Mouse (Mus musculus): Measurements from ENCODE around the gene Fam129a. TPM values are rescaled to one million over a fixed set of nuclear protein-coding genes. Genes with fewer than 3 reads are reported as not detected.
A peak's percentile ranks its signal among the peaks of the same experiment; 100 is the strongest.

The Fam129a gene
- polyA plus RNA-seq, 1 experiment from 2014 or later, result 0.77 TPM

DNA sequence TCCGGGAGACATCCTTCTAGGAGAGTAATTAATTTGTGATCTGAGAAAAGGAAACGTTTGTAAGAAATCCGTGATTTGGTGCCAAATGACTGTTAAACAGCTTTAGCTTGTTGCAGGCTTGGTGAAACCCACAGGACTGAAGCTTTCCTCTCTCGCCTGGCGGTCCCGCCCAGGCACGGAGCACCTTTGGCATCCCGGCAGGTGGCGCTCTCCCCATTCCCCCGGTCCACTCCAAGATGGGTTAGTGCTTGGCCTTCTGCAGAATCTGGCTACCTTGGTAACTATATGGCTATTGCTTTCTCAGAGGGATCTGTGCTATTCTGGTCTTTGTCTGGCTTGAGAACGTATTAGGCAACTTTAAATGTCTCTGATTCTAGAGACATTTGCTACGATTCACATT, 6.6 kb upstream of the Fam129a start:
- no peak overlapping the region for H3K9ac ChIP-seq
- peaks cover 8% of the 10 kb centered on the region for H3K4me1 ChIP-seq
- WGBS, result 16% methylated on average over 12 of the region's 12 CpGs
- H3K4me2 ChIP-seq, result peak overlapping the region; percentile 15; the same call in 1 of the 2 replicates
- H3K27me3 ChIP-seq (replicated peaks), result no peaks in the 10 kb centered on the region
- no peaks in the 10 kb centered on the region for H3K9me3 ChIP-seq
- H3K27ac ChIP-seq, result no peak overlapping the region
- no peak overlapping the region for H3K4me3 ChIP-seq
- ATAC-seq (replicated peaks), result peak; percentile 81
- H3K36me3 ChIP-seq (replicated peaks), result no peaks in the 10 kb centered on the region

DNA sequence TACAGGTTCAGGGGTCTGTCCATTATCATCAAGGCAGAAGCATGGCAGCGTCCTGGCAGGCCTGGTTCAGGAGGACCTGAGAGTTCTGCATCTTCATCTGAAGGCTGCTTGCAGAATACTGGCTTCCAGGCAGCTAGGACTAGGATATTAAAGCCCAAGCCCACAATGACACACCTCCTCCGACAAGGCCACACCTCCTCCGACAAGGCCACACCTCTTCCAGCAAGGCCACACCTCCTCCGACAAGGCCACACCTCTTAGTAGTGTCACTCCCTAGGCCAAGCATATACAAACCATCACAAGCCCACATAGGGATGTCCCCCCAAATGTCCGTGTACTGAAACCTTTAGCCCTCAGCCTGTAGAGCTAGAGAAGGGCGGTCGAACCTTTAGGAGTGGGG, 2.3 kb upstream of the Fam129a start:
- Histone ChIP-seq H3K27me3 (replicated peaks) (peaks cover 14% of the 10 kb centered on the region), H3K4me2 (no peak overlapping the region), H3K9ac (no peak overlapping the region), H3K4me3 (no peak overlapping the region), H3K4me1 (peaks cover 15% of the 10 kb centered on the region), H3K36me3 (replicated peaks) (no peaks in the 10 kb centered on the region), H3K27ac (no peak overlapping the region), H3K9me3 (no peaks in the 10 kb centered on the region)
- no peak for ATAC-seq (replicated peaks)
- 76% methylated on average over 7 of the region's 7 CpGs for WGBS

DNA sequence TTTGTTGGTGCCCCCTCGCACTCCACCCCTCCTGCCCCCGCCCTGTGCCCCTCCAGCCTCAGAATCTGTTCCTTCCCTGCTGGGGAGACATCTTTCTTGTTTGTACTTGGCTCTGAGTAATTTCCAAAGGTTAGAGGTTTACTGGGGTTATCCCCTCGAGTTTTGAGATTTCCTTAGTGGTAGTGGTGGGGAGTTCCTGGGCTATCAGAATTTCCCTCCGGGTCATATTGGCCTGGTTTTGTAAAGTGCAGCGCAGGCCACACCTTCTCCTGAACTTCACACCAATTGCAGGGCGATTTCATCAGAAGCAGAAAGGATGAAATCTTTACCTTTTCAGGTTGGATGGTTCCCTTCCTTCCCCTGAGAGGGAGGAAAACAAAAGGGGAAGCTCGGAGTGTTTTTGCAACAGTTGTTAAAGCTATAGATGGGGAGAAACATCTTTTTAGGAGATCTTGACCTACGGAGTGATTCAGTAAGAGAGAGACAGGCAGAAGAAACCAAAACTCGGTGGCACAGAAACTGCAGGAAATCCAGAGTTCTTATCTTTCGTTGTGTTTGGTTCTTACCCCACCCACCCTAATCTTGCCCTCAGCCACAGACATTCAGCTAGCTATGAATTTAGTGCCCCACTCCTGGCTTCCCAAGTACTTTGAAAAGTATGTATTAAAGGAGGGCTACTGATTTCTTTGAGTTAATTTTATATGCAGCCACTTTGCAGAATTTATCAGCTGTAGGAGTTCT, 1.0 kb downstream of the Fam129a start:
- Histone ChIP-seq H3K27me3 (replicated peaks) (peaks cover 14% of the 10 kb centered on the region), H3K4me3 (peak overlapping the region; percentile 41), H3K36me3 (replicated peaks) (no peaks in the 10 kb centered on the region), H3K4me1 (peaks cover 8% of the 10 kb centered on the region), H3K4me2 (peak overlapping the region; percentile 87), H3K9me3 (no peaks in the 10 kb centered on the region), H3K27ac (no peak overlapping the region), H3K9ac (no peak overlapping the region)
- no peak for ATAC-seq (replicated peaks)
- 27% methylated on average over 10 of the region's 10 CpGs for WGBS

- H3K36me3 ChIP-seq (replicated peaks), result no peaks in the 10 kb centered on the region
- no peak overlapping the region for H3K4me2 ChIP-seq
- no peak overlapping the region for H3K27ac ChIP-seq
- H3K9me3 ChIP-seq, result no peaks in the 10 kb centered on the region
- peaks cover 14% of the 10 kb centered on the region for H3K27me3 ChIP-seq (replicated peaks)
- WGBS, result 79% methylated on average over 7 of the region's 7 CpGs
- ATAC-seq (replicated peaks), result no peak
- no peak overlapping the region for H3K4me3 ChIP-seq
- no peak overlapping the region for H3K9ac ChIP-seq
- H3K4me1 ChIP-seq, result peaks cover 8% of the 10 kb centered on the region
Measured at GRCm38 (mm10) chr1:151572601-151573320, 1.8 kb downstream of the Fam129a start.

DNA sequence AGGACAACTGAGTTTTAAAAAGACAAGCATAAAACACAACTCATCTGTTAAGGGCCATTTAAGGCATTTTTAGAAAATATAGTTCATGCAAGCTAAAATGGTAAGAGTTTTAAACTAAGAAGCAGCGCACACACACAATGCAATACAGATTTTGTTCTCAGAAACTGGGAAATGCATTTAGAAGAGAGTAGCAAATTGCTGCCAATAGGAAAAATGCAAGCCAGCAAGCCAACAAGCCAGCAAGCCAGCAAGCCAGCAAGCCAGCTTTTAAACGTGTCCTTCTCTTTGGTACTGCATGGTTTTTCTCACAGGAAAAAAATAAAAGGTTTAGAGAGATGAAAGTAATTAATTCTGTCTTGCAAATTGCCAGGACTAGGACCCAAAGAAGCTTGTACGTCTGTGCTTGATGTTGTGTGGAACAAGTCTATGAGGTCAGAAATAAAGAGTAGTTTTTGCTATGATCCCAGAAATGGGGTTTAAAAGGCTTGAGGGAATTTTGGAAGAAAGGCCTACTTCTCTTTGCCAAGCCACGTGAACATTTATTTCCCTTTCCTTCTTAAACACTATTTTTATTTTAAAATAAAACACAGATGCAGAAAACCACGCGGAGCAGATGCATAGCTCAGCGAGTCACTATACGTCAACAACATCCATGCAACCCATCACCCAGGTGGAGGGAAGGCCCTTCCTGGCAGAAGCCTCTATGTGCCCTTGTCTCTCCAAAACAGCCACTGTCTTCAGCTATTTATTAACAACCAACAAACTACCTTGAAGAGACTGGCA, 9.4 kb downstream of the Fam129a start:
- no peak overlapping the region for H3K27ac ChIP-seq
- WGBS, result 79% methylated on average over 8 of the region's 8 CpGs
- no peak overlapping the region for H3K4me3 ChIP-seq
- no peaks in the 10 kb centered on the region for H3K9me3 ChIP-seq
- H3K27me3 ChIP-seq (replicated peaks), result no peaks in the 10 kb centered on the region
- no peaks in the 10 kb centered on the region for H3K36me3 ChIP-seq (replicated peaks)
- no peaks in the 10 kb centered on the region for H3K4me1 ChIP-seq
- H3K9ac ChIP-seq, result no peak overlapping the region
- no peak overlapping the region for H3K4me2 ChIP-seq
- no peak for ATAC-seq (replicated peaks)

DNA sequence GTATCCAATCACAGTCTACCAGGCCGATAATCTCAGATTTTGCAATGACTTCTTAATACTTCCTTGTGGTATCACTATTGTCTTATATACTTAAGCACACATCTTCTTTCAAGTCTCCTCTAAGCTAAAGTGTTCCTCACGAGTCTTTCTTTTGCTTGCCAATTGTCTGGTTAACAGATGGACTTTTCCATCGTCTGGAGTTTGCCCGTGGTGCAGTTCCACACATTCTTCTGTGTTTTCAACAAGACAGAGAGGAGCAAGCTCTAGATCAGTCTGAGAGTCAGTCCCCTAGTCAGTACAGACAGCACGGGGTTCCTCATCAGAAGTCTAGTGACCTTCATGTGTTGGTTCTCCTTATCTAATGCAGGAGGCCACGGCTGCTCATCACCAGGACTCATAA, 10.5 kb downstream of the Fam129a start:
- WGBS, result 91% methylated on average over 6 of the region's 6 CpGs
- Histone ChIP-seq H3K27ac (no peak overlapping the region), H3K4me2 (no peak overlapping the region), H3K9me3 (no peaks in the 10 kb centered on the region), H3K4me3 (no peak overlapping the region), H3K4me1 (no peaks in the 10 kb centered on the region), H3K27me3 (replicated peaks) (no peaks in the 10 kb centered on the region), H3K36me3 (replicated peaks) (no peaks in the 10 kb centered on the region), H3K9ac (no peak overlapping the region)
- ATAC-seq (replicated peaks), result no peak

- no peaks in the 10 kb centered on the region for H3K27me3 ChIP-seq (replicated peaks)
- H3K4me3 ChIP-seq, result no peak overlapping the region
- no peaks in the 10 kb centered on the region for H3K4me1 ChIP-seq
- H3K9ac ChIP-seq, result no peak overlapping the region
- H3K36me3 ChIP-seq (replicated peaks), result no peaks in the 10 kb centered on the region
- no peak overlapping the region for H3K27ac ChIP-seq
- no peaks in the 10 kb centered on the region for H3K9me3 ChIP-seq
- no peak for ATAC-seq (replicated peaks)
- no peak overlapping the region for H3K4me2 ChIP-seq
- 93% methylated on average over 4 of the region's 4 CpGs for WGBS
Measured at GRCm38 (mm10) chr1:151581977-151582376, 11.0 kb downstream of the Fam129a start.

DNA sequence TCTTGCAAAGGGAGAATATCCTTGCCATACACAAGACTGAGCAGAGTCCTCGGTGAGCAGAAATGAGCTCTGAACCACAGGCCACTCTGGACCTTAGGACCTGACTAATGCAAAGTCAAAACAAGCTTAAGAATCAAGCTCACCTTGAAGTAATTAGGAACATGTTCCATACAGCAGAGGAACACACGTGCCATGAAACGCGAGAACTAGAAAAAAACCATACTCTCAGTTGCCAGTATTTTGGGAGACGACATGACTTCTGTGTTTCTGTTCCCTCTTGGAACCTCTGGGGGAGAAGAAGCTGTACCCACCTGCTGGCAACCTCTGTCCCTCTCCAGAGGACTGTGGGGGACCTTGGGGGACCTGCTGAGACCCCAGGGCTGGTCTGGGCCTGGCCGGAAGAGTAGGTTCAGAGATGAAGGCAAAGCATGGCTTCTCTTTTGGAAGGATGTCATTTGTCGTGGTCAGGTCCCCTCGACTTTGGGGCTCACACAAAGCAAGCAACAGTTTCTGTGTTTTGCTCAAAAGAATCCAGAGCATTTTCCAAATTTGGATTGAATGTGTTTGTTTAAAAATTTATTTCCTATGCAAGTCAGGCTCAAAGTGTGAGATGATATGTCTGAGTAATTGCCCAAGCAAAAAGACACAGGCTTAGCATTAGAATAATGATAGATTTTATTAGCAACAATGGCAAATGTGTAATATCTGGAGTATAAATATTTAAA, 12.6 kb downstream of the Fam129a start:
- no peak overlapping the region for H3K4me3 ChIP-seq
- no peaks in the 10 kb centered on the region for H3K27me3 ChIP-seq (replicated peaks)
- no peak overlapping the region for H3K4me2 ChIP-seq
- no peaks in the 10 kb centered on the region for H3K36me3 ChIP-seq (replicated peaks)
- no peak overlapping the region for H3K9ac ChIP-seq
- no peak overlapping the region for H3K27ac ChIP-seq
- no peaks in the 10 kb centered on the region for H3K9me3 ChIP-seq
- WGBS, result 85% methylated on average over 8 of the region's 8 CpGs
- no peaks in the 10 kb centered on the region for H3K4me1 ChIP-seq
- no peak for ATAC-seq (replicated peaks)

- H3K4me2 ChIP-seq, result no peak overlapping the region
- no peak overlapping the region for H3K27ac ChIP-seq
- H3K4me3 ChIP-seq, result no peak overlapping the region
- no peak overlapping the region for H3K9ac ChIP-seq
- H3K36me3 ChIP-seq (replicated peaks), result no peaks in the 10 kb centered on the region
- no peaks in the 10 kb centered on the region for H3K27me3 ChIP-seq (replicated peaks)
- ATAC-seq (replicated peaks), result no peak
- H3K4me1 ChIP-seq, result no peaks in the 10 kb centered on the region
- no peaks in the 10 kb centered on the region for H3K9me3 ChIP-seq
- 65% methylated on average over 1 of the region's 1 CpGs for WGBS
Measured at GRCm38 (mm10) chr1:151584182-151584471, 13.1 kb downstream of the Fam129a start.

GRCm38 (mm10) chr1:151584565-151585216, 13.7 kb downstream of the Fam129a start:
- no peaks in the 10 kb centered on the region for H3K9me3 ChIP-seq
- H3K27ac ChIP-seq, result no peak overlapping the region
- H3K4me3 ChIP-seq, result no peak overlapping the region
- no peaks in the 10 kb centered on the region for H3K36me3 ChIP-seq (replicated peaks)
- H3K9ac ChIP-seq, result no peak overlapping the region
- H3K4me1 ChIP-seq, result no peaks in the 10 kb centered on the region
- no peak overlapping the region for H3K4me2 ChIP-seq
- no peak for ATAC-seq (replicated peaks)
- H3K27me3 ChIP-seq (replicated peaks), result no peaks in the 10 kb centered on the region
- 79% methylated on average over 11 of the region's 11 CpGs for WGBS

- H3K27me3 ChIP-seq (replicated peaks), result no peaks in the 10 kb centered on the region
- WGBS, result 58% methylated on average over 4 of the region's 4 CpGs
- H3K9ac ChIP-seq, result no peak overlapping the region
- ATAC-seq (replicated peaks), result no peak
- no peak overlapping the region for H3K27ac ChIP-seq
- H3K4me1 ChIP-seq, result no peaks in the 10 kb centered on the region
- no peak overlapping the region for H3K4me3 ChIP-seq
- no peaks in the 10 kb centered on the region for H3K36me3 ChIP-seq (replicated peaks)
- H3K4me2 ChIP-seq, result no peak overlapping the region
- H3K9me3 ChIP-seq, result no peaks in the 10 kb centered on the region
Measured at GRCm38 (mm10) chr1:151585647-151586046, 14.7 kb downstream of the Fam129a start.

Data from midbrain, embryonic 15.5 days (tissue).